Mouse (Mus musculus) bone marrow, adult 2 months (tissue): ENCODE results near the gene Sp8. TPM values are rescaled to one million over a fixed set of nuclear protein-coding genes. Genes with fewer than 3 reads are reported as not detected.

Source experiments
- H3K27ac ChIP-seq: fragments of 200-500 bp; 2 replicates; pipeline ENCODE4 v1.5.1; 2012; ENCODE audit warnings: low read depth, mild to moderate bottlenecking, control low read depth, inconsistent platforms, low read length; ENCODE audit not compliant: control insufficient read depth, poor library complexity, insufficient read depth
- H3K4me1 ChIP-seq: fragments of 200-500 bp; 2 replicates; pipeline ENCODE4 v1.6.1; 2011; ENCODE audit warnings: low read length; ENCODE audit not compliant: control insufficient read depth, insufficient read depth
- H3K4me3 ChIP-seq: fragments of 200-500 bp; replicated peaks from 2 replicates; pipeline ENCODE3; 2011; ENCODE audit warnings: mild to moderate bottlenecking, low read depth, low read length, control low read depth; ENCODE audit not compliant: control insufficient read depth
- CTCF ChIP-seq: fragments of 200-500 bp; IDR thresholded peaks from 2 replicates; pipeline ENCODE4 v1.5.1; 2011; ENCODE audit warnings: low read length, control low read depth; ENCODE audit not compliant: control insufficient read depth, insufficient read depth
- POLR2A ChIP-seq: fragments of 200-500 bp; IDR thresholded peaks from 2 replicates; pipeline ENCODE4 v1.6.1; 2011; ENCODE audit warnings: low read depth, mild to moderate bottlenecking, control low read depth, low read length, borderline replicate concordance; ENCODE audit not compliant: control insufficient read depth
- WGBS: fragments of 180-500 bp; shearing (Covaris S2); methylation state at CpG from one replicate; pipeline ENCODE4 v1.1.7; 2018; 5-methylcytosine and 5-hydroxymethylcytosine counted together
- polyA plus RNA-seq: library from polyadenylated mRNA; stranded (reverse); fragments of >200 nt; gene quantifications from 2 replicates; pipeline ENCODE4 v1.2.4, GENCODE M21; 2011; ENCODE audit warnings: low replicate concordance; ENCODE audit not compliant: missing spikeins, insufficient read depth, insufficient read length

Gene Sp8
- polyA plus RNA-seq, 1 experiment = 0.32 TPM

GRCm38 (mm10) chr12:118854401-118854800 lies 8.3 kb downstream of the Sp8 start:
- H3K4me3 ChIP-seq = no peak overlapping the region
- no peaks in the 10 kb centered on the region for H3K4me1 ChIP-seq
- no peak for TF ChIP-seq POLR2A
- TF ChIP-seq CTCF = no peak
- 5% methylated on average over 10 of the region's 10 CpGs for WGBS
- no peak overlapping the region for H3K27ac ChIP-seq

GRCm38 (mm10) chr12:118854831-118855453 lies 8.8 kb downstream of the Sp8 start:
- H3K4me3 ChIP-seq = no peak overlapping the region
- peak; percentile 60 for TF ChIP-seq CTCF
- no peak for TF ChIP-seq POLR2A
- 1% methylated on average over 34 of the region's 34 CpGs for WGBS
- no peak overlapping the region; the same call in 1 of the 2 replicates for H3K27ac ChIP-seq
- H3K4me1 ChIP-seq = no peaks in the 10 kb centered on the region

- TF ChIP-seq CTCF (no peak), POLR2A (no peak)
- H3K27ac ChIP-seq = no peak overlapping the region
- no peak overlapping the region for H3K4me3 ChIP-seq
- 10% methylated on average over 7 of the region's 7 CpGs for WGBS
- H3K4me1 ChIP-seq = no peaks in the 10 kb centered on the region
These were observed 10.0 kb downstream of the Sp8 start for GRCm38 (mm10) chr12:118856151-118856550.

- no peak overlapping the region for H3K27ac ChIP-seq
- H3K4me1 ChIP-seq = no peaks in the 10 kb centered on the region
- WGBS = 84% methylated on average over 8 of the region's 8 CpGs
- TF ChIP-seq CTCF (no peak), POLR2A (no peak)
- no peak overlapping the region for H3K4me3 ChIP-seq
These were observed 26.5 kb downstream of the Sp8 start for GRCm38 (mm10) chr12:118872673-118873072.

- no peak for TF ChIP-seq CTCF
- no peak overlapping the region for H3K4me3 ChIP-seq
These were observed 36.7 kb downstream of the Sp8 start for GRCm38 (mm10) chr12:118882790-118883189.

GRCm38 (mm10) chr12:118887964-118888363 lies 41.8 kb downstream of the Sp8 start:
- WGBS = 83% methylated on average over 2 of the region's 2 CpGs

More at GRCm38 (mm10) chr12:118882790-118883189, 36.7 kb downstream of the Sp8 start:
- no peak overlapping the region for H3K27ac ChIP-seq
- no peaks in the 10 kb centered on the region for H3K4me1 ChIP-seq

More at GRCm38 (mm10) chr12:118887964-118888363, 41.8 kb downstream of the Sp8 start:
- H3K4me3 ChIP-seq = no peak overlapping the region
- H3K4me1 ChIP-seq = no peaks in the 10 kb centered on the region
- H3K27ac ChIP-seq = no peak overlapping the region
- TF ChIP-seq CTCF (no peak), POLR2A (no peak)

Other genes with a start within 250 kb of the Sp8 start
- not detected in 2 replicates for gene Abcb5, start 120.1 kb downstream of the Sp8 start, polyA plus RNA-seq